Mouse (Mus musculus): ENCODE results near the gene Eif3i.
"Not testable (repeated sequence)": the region's sequence is repeated elsewhere in the genome, so short reads cannot be mapped to it uniquely, and the experiment has no call there.

DNA sequence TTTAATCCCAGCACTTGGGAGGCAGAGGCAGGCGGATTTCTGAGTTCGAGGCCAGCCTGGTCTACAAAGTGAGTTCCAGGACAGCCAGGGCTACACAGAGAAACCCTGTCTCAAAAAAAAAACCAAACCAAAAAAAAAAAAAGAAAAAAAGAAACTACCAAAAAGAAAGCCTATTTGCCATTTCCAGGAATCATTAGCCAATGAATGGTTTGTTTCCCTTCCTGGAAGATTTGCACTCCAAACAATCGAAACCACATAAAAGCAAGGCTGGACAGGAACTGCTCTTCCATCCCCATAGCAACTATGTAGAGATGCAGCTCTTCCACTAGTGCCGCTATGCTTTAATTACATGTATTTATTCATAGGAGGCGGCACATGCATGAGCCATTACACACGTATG is 45.9 kb downstream of the Eif3i start:
- TF ChIP-seq CTCF (conservative IDR thresholded peaks at IDR 0.05; ENCODE audit: low read length); NANOG (IDR thresholded peaks at IDR 0.05; ENCODE audit: borderline replicate concordance, low read length): not testable (repeated sequence)
